Mouse (Mus musculus): ENCODE measurements around the gene 1700025G04Rik.
A peak's percentile ranks its signal among the peaks of the same experiment; 100 is the strongest.
"Not testable (repeated sequence)": the region's sequence is repeated elsewhere in the genome, so short reads cannot be mapped to it uniquely, and the experiment has no call there.

1700025G04Rik gene

GRCm38 (mm10) chr1:151851976-151852375, 237.9 kb downstream of the 1700025G04Rik start:
- DNase-seq (ENCODE audit: low spot score in 2 of 2) = no peak

DNA sequence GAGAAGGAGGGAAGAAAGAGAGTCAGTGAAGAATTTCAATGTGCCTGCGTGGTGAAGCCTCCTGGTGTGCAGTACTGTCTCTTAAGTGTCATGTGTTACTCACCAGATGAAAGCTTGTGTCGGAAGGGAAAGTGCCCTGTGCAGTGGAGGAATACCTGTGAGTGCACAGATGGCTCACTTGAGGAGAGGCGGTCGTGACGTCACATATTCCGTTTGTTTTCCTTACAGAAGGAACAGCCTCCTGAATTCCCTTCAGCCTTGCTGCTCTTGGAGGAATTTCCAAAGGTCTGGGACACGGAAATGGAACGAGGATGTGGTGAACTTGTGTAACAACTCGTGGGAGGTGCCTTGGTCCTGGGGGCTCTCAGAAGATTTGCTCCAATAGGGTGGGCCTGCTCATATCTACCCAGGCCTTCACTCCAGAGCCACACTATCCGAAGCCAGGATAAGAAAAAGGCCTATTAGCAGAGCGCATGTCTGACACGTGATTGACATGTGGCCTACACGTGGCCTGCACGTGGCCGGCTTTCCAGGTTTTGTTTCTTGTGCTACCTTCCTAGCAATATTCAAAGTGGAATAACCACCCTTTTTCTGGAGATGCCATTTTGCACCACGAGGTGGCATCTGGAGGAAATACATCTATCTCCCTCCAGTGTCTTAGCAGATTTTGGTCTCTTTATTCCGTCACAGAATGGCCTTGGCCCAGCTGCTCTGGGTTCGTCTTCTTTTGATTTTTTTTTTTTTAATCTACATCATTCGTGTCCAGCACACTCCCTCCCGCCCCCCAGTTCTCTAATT, 238.7 kb downstream of the 1700025G04Rik start:
- peak in 1 of 2 experiments; percentile 19 for DNase-seq (ENCODE audit: low spot score in 2 of 2)

GRCm38 (mm10) chr1:151849993-151850608, 239.8 kb downstream of the 1700025G04Rik start:
- DNase-seq (ENCODE audit: low spot score in 2 of 2) = no peak

DNA sequence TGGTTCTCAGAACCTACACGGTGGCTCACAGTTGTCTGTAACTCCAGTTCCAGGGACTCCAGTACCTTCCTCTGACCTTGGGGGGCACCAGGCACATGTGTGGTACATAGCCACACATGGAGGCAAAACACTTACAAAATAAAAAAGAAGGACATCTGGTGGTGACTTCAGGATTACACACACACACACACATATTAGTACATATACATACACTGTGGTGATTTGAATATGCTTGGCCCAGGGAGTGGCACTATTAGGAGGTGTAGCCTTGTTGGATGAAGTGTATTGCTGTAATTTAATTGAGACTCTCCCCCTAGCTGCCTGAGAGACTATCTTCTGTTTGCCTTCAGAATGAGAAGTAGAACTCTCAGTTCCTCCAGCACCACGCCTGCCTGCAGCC, 241.6 kb downstream of the 1700025G04Rik start:
- no peak for DNase-seq (ENCODE audit: low spot score in 2 of 2)

GRCm38 (mm10) chr1:151845926-151846782, 243.8 kb downstream of the 1700025G04Rik start:
- DNase-seq (ENCODE audit: low spot score in 2 of 2) = no peak

DNA sequence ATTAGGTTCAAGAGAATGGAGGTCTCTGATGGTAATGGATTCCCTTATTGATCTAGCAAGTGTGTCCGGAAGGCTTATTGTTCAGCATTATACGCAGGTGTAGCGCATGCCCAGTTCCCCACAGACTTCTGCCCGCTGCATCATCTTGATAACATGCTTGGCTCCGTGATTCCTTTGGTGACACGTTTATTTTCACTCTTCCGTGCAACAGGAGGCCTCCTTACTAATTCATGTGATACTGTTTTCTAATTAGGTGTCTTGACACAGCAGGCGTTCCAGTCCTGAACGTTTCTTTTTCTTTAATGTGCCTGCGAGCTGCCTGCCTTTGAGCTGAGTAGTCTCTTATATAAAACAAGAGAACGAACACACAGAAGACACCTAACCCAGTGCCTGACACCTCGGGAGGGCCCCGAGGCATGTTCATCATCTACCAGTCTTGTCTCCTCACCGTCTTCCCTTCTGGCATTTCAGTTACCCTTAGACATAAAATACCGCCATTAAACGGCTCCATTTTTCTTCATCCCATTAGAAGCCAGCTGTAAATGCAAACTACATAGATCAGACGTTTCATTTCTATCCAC, 244.6 kb downstream of the 1700025G04Rik start:
- no peak for DNase-seq (ENCODE audit: low spot score in 2 of 2)

DNA sequence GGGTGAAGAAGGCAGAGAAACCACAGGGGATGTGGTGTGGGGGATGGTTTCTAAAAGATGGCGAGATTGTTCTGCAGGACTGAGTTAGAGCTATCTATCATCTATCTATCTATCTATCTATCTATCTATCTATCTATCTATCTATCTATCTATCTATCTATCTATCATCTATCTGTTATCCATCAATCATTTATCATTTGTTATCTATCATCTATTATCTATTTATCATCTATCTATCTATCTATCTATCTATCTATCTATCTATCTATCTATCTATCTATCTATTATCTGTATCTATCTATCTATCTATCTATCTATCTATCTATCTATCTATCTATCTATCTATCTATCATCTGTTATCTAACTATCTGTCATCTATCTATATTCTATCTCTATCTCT, 249.6 kb downstream of the 1700025G04Rik start:
- not testable (repeated sequence) for DNase-seq (ENCODE audit: low spot score in 2 of 2)

DNA sequence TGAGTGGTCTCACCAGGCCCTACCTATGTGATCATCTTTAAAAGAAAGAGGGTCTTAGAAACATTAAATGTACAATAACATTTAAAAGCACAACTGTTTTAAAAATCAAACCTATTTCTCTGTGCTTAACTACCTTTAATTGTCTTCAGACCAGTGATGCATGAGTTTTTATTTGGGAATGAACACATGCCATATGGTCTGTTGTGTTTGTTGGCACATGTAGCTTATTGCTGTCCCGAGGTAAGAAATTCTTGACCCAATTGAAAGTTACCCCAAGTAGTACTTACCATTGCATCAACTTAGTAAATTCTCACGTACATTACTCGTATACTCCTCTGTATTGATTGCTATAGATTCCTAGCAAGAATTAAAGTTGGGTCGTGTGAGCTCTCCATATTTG, 254.7 kb downstream of the 1700025G04Rik start:
- no peak for DNase-seq (ENCODE audit: low spot score in 2 of 2)

DNA sequence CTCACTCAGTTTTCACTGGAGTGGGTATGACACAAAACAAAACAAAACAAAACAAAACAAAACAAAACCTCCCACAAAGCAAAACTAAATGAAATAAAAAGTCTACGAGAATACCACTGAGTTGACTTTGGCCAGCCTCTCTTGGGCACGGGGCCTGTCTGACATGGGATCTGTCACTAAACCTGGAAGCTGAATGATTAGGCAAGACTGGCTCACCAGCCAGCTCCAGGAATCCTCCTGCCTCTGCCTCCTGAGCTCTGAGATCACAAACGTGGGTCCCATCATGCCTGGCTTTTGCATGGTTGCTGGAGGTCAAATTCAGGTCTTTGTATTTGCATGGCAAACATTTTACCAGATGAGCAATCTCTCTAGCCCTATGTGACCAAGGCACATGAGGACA, 258.1 kb downstream of the 1700025G04Rik start:
- DNase-seq (ENCODE audit: low spot score in 2 of 2) = no peak

DNA sequence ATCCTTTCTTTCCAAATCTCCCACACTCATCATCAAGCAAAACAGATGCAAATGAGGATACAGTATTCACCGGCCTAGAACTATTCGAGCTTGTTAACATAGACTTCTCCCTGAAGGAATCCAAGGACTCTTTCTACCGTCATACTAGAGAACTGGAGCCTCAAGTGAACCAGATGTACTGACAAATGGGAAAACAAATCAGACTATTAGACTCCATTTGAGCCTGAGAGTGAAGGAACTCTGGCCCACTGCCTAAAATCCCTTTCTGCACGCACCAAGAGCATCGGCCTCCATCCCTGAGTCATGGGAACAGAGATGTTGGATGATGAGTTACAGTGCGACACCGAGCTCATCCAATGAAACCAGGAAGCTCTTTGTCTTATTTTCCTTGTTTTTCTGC, 264.9 kb downstream of the 1700025G04Rik start:
- no peak for DNase-seq (ENCODE audit: low spot score in 2 of 2)

GRCm38 (mm10) chr1:151820457-151820856, 269.5 kb downstream of the 1700025G04Rik start:
- peak in 1 of 2 experiments; percentile 51 for DNase-seq (ENCODE audit: low spot score in 2 of 2)

DNA sequence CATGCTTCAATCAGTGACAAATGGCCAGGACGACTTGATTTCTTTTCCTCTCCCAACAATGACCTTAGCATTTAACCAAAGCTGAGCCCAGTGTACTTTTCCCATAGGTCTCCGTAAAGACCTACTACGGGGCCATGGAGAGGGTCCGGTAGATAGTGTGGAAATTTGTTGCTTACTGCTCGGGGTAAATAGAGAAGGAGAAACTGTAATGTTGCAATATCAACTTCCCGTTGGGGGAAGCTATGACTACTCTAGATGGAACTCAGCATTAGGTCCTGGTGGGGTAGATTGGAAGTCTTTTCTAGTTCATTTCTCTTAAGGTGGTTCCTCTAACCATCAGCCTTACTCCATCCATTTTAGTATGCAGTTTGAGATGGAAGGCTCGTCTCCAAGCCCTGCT, 270.7 kb downstream of the 1700025G04Rik start:
- no peak for DNase-seq (ENCODE audit: low spot score in 2 of 2)

DNA sequence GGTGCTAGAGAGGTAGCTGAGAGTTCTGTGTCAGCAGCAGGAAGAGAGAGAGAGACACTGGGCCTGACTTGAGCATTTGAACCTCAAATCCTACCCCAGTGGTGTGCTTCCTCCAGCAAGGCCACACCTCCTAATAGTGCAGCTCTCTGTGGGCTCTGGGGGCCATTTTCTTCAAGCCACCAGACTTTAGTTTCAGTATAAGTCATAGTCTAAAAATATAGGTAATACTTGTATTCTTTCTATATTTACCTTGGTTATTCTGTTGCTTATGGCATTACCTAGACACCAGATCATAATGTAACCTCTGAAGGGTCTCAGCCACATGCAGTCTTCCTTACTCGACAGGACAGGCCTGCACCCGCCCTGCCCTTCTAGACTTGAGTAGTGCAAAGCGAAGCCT, 273.9 kb downstream of the 1700025G04Rik start:
- DNase-seq (ENCODE audit: low spot score in 2 of 2) = no peak

DNA sequence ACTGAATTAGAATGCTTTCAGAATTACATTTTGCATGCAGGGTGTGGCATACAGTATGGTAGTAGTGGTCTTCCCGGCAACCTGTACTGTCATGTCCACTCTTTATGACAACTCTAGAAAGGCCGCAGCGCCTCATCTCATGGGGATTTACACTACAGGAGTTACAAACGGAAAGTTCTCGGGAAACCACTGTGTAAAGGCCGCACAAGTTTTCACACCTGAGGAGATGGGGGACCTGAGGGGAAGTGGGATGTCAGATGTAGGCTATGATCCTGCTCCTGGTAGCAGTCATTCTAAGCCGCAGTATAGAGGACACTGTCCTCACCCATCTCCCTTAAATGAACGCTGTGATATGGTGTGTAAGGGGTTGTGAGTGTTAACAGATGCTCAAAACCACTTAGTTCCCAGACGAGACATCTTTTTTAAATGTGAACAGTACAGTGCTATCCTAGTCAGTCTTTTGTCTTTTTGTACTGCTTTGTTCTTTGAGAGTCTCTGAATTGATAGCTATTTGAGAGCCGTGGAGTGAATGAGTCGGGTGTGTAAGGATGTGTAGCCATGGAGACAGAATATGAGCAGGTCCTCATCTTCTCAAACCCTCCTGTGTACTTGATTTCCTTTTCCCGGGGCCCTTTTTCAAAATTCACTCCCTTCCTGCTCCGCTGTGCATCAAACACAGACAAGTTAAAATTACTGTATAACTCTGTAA, 277.8 kb downstream of the 1700025G04Rik start:
- DNase-seq (ENCODE audit: low spot score in 2 of 2) = no peak

GRCm38 (mm10) chr1:151811456-151811855, 278.5 kb downstream of the 1700025G04Rik start:
- DNase-seq (ENCODE audit: low spot score in 2 of 2) = no peak

- DNase-seq (ENCODE audit: low spot score in 2 of 2) = no peak
Observed at GRCm38 (mm10) chr1:151810628-151811421, 279.1 kb downstream of the 1700025G04Rik start.

DNA sequence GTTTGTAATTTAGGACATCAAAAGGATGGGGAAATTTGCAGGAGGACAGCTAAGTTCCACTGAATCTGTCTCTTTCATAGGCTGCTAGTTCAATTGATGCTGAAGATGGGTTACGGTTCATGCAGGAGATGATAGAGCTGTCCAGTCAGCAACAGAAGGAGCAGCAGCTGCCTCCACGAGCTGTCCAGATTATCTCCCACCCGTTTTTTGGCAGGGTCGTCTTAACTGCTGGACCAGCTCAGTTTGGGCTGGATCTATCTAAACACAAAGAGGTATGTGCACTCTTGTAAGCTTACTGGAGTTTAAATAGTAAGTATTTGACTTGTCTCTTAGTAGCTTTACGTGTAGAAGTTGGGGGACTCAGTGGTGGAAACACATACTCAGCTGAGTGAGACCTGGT, 282.6 kb downstream of the 1700025G04Rik start:
- DNase-seq (ENCODE audit: low spot score in 2 of 2) = no peak

- not testable (repeated sequence) for DNase-seq (ENCODE audit: low spot score in 2 of 2)
Observed at GRCm38 (mm10) chr1:151802795-151803194, 287.1 kb downstream of the 1700025G04Rik start.

All from frontal cortex, postnatal 10 days (tissue).